Mouse (Mus musculus) spleen, adult 2 months (tissue): Measurements from ENCODE around the gene Chaf1a.

Experiments
- CTCF ChIP-seq: fragments of 200-500 bp; IDR thresholded peaks from 2 replicates; pipeline ENCODE4 v1.5.1; 2011; ENCODE audit warnings: mild to moderate bottlenecking, inconsistent platforms; ENCODE audit not compliant: insufficient read depth, insufficient read length, insufficient replicate concordance; ENCODE audit errors: extremely low read depth
- POLR2A ChIP-seq: fragments of 200-500 bp; IDR thresholded peaks from 2 replicates; pipeline ENCODE4 v1.6.1; 2011; ENCODE audit warnings: low read depth, low read length, inconsistent platforms

- TF ChIP-seq CTCF (no peak), POLR2A (no peak)
Measured at GRCm38 (mm10) chr17:56112743-56113142, 72.5 kb downstream of the Chaf1a start.
